Mouse (Mus musculus): ENCODE data around the gene Zbtb16. TPM values are rescaled to one million over a fixed set of nuclear protein-coding genes. Genes with fewer than 3 reads are reported as not detected.

Zbtb16 gene
- polyA plus RNA-seq, 1 experiment from 2014 or later = 1.00 TPM

DNA sequence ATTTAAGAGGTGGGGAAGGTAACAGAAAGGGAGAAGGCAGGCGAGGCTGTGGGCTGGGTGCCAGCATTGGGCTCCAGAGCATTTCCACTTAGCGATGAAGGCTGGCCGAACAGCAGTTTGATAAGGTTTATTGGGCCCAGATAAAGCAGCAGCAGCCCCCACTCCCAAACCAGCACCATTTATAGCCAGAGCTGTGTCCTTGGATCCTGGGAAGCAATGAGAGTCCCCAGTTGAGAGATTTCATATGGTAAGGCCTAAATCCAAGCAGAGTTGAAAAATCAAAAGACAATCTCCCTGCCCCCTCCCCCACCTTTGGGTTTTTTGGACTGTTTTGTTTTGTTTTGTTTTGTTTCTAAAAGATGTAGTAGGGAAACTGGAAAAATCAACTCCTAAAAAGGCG, 2.3 kb upstream of the Zbtb16 start:
- H3K36me3 ChIP-seq = no peaks in the 10 kb centered on the region
- peaks cover 23% of the 10 kb centered on the region for H3K4me1 ChIP-seq (replicated peaks)
- H3K4me3 ChIP-seq = no peak overlapping the region
- ATAC-seq (ENCODE audit: insufficient number of reproducible peaks, low FRiP score) = no peak
- peaks cover 55% of the 10 kb centered on the region for H3K27me3 ChIP-seq (replicated peaks)
- H3K9ac ChIP-seq = no peak overlapping the region
- no peak overlapping the region for H3K27ac ChIP-seq (ENCODE audit: poor library complexity, severe bottlenecking)
- WGBS = 28% methylated on average over 4 of the region's 4 CpGs
- no peaks in the 10 kb centered on the region for H3K9me3 ChIP-seq (replicated peaks)
- H3K4me2 ChIP-seq = peak overlapping the region; percentile 10; the same call in 1 of the 2 replicates

DNA sequence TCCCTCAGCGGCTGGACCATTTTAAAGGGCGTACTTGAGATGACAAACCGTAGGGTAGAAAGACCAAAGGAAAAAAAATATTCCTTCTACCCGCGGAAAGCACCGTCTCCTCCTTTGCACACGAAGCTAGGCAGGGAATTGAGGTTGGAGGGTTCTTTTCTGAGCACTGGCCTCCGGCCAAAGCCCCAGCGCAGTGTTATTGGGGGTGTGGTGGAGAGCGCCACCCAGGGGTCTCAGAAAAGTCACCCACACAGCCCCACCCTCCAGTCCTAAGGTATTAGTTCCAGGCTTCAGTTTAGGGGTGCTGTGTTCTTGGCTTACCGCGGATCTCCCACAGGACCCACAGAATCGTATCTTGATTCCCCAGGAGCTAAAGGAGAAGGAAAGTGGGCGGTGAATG, 1.2 kb upstream of the Zbtb16 start:
- ATAC-seq (ENCODE audit: insufficient number of reproducible peaks, low FRiP score) = no peak
- Histone ChIP-seq H3K9ac (peak overlapping the region; percentile 50; the same call in 1 of the 2 replicates), H3K36me3 (no peaks in the 10 kb centered on the region), H3K4me2 (peak overlapping the region; percentile 98), H3K27ac (ENCODE audit: poor library complexity, severe bottlenecking) (no peak overlapping the region), H3K4me3 (peak overlapping the region; percentile 64), H3K9me3 (replicated peaks) (no peaks in the 10 kb centered on the region), H3K27me3 (replicated peaks) (peaks cover 64% of the 10 kb centered on the region), H3K4me1 (replicated peaks) (peaks cover 23% of the 10 kb centered on the region)
- WGBS = 4% methylated on average over 14 of the region's 14 CpGs

DNA sequence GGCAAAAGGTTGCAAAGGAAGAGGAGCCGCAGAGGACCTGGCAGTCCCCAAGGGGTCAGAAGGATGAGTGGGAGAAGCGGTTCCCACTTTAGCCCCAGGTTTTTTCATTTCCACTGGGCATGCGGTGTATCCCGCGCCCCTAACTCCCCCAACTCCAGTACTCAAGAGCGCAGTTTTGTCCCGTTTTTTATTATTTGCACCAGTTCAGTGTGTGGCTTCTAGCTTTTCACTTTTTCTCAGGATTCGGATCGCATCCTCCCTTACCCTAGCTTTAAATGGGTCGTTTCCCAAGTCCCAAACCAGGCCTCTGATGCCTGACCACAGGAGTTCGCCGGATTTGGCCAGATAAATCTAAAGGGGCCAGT, 526 bp upstream of the Zbtb16 start:
- 1% methylated on average over 12 of the region's 12 CpGs for WGBS
- H3K27ac ChIP-seq (ENCODE audit: poor library complexity, severe bottlenecking) = no peak overlapping the region

DNA sequence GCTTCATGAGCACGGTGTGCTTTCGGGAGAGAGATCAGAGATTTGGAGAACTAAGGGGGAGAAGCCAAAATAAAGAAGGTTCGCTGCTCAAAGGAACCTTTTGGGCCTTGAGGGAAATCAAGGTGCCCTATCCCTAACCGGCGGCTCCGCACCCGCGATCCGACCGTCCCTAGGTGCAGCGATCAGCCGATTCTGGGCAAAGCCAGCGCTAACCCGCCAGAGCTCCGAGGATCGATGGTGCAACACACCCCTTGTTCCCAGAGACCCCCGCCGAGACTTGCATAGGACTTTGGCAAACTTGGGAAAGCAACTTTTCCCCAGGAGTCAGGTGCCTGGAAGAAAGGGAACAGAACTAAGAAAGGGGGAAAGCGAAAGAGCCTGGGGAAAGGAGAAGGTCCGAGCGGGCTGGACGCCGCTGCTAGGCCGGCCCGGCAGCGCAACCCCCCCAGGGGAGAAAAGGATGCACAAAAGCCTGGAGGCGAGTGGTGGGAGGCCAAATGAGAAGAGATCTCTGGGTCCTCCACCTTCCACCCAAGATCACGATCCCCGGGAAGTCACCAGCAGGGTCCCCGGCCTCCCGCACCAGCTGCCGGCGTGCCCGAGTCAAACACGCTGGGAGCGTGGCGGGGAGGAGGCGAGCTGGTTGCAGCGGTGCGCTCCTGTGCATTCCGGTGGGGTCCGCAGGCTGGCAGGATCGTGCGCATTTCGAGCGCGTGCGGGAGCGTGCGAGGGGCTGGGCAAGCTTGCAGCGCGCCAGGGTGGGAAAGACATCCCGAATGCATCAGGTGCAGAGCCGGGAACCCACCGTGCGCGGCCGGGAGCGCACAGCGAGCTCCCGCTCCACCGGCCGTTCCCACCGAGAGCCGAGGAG, 1.2 kb downstream of the Zbtb16 start:
- no peaks in the 10 kb centered on the region for H3K36me3 ChIP-seq
- peak overlapping the region; percentile 98 for H3K4me2 ChIP-seq
- no peak for ATAC-seq (ENCODE audit: insufficient number of reproducible peaks, low FRiP score)
- H3K4me3 ChIP-seq = peak overlapping the region; percentile 64
- H3K27ac ChIP-seq (ENCODE audit: poor library complexity, severe bottlenecking) = no peak overlapping the region
- 1% methylated on average over 65 of the region's 65 CpGs for WGBS
- peak overlapping the region; percentile 50 for H3K9ac ChIP-seq
- peaks cover 72% of the 10 kb centered on the region for H3K27me3 ChIP-seq (replicated peaks)
- H3K9me3 ChIP-seq (replicated peaks) = no peaks in the 10 kb centered on the region
- H3K4me1 ChIP-seq (replicated peaks) = peaks cover 23% of the 10 kb centered on the region

More for the DNA sequence above, 526 bp upstream of the Zbtb16 start:
- Histone ChIP-seq H3K27me3 (replicated peaks) (peaks cover 71% of the 10 kb centered on the region), H3K4me2 (peak overlapping the region; percentile 98), H3K4me1 (replicated peaks) (peaks cover 23% of the 10 kb centered on the region), H3K4me3 (peak overlapping the region; percentile 64), H3K36me3 (no peaks in the 10 kb centered on the region), H3K9me3 (replicated peaks) (no peaks in the 10 kb centered on the region), H3K9ac (peak overlapping the region; percentile 50)
- no peak for ATAC-seq (ENCODE audit: insufficient number of reproducible peaks, low FRiP score)

DNA sequence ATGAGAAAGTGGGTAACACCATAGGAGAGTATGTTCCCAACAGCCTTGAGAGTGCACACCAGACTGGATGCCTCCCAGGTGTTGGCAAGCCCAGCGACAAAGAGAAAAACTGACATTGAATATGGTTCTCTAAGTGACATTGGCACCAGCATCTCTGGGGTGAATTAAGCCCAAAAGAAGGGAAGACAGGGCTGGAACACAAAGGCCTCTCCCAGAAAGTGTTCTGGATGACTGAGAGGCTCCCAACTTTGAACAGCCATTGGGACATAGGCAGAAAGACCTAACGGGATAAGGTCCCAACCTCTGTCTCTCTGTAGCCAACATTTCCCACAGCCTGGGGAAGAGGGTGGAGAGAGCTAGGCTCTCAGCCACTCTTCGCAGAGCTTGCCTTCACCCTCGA, 2.0 kb downstream of the Zbtb16 start:
- H3K4me1 ChIP-seq (replicated peaks) = peaks cover 23% of the 10 kb centered on the region
- peak overlapping the region; percentile 98 for H3K4me2 ChIP-seq
- no peaks in the 10 kb centered on the region for H3K9me3 ChIP-seq (replicated peaks)
- H3K27me3 ChIP-seq (replicated peaks) = peaks cover 70% of the 10 kb centered on the region
- H3K36me3 ChIP-seq = no peaks in the 10 kb centered on the region
- H3K9ac ChIP-seq = no peak overlapping the region
- H3K27ac ChIP-seq (ENCODE audit: poor library complexity, severe bottlenecking) = no peak overlapping the region
- 24% methylated on average over 4 of the region's 4 CpGs for WGBS
- no peak for ATAC-seq (ENCODE audit: insufficient number of reproducible peaks, low FRiP score)
- H3K4me3 ChIP-seq = peak overlapping the region; percentile 64; the same call in 1 of the 2 replicates

DNA sequence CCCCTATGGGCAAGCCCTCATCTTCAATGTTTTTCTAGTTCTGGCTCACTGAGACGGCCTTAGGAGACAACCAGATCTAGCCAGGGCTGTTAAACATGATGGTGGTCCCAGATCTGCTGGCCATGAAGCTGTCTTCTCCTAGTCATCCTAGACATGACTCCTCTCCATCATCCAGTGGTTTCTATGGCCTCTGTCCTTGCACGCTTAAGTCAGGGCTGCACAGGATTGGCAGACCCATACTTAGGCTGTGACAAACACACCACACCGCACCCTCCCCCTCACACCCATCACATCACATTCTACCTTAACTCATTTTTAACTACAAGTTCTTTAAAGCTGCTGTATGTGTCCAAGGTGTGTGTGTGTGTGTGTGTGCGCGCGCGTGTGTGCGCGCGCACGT, 2.5 kb downstream of the Zbtb16 start:
- no peak overlapping the region for H3K4me3 ChIP-seq
- peaks cover 22% of the 10 kb centered on the region for H3K4me1 ChIP-seq (replicated peaks)
- no peak overlapping the region for H3K4me2 ChIP-seq
- no peak overlapping the region for H3K27ac ChIP-seq (ENCODE audit: poor library complexity, severe bottlenecking)
- H3K9ac ChIP-seq = no peak overlapping the region
- no peak for ATAC-seq (ENCODE audit: insufficient number of reproducible peaks, low FRiP score)
- no peaks in the 10 kb centered on the region for H3K9me3 ChIP-seq (replicated peaks)
- whole genome bisulfite sequencing = 87% methylated on average over 11 of the region's 11 CpGs
- H3K36me3 ChIP-seq = no peaks in the 10 kb centered on the region
- H3K27me3 ChIP-seq (replicated peaks) = peaks cover 74% of the 10 kb centered on the region

DNA sequence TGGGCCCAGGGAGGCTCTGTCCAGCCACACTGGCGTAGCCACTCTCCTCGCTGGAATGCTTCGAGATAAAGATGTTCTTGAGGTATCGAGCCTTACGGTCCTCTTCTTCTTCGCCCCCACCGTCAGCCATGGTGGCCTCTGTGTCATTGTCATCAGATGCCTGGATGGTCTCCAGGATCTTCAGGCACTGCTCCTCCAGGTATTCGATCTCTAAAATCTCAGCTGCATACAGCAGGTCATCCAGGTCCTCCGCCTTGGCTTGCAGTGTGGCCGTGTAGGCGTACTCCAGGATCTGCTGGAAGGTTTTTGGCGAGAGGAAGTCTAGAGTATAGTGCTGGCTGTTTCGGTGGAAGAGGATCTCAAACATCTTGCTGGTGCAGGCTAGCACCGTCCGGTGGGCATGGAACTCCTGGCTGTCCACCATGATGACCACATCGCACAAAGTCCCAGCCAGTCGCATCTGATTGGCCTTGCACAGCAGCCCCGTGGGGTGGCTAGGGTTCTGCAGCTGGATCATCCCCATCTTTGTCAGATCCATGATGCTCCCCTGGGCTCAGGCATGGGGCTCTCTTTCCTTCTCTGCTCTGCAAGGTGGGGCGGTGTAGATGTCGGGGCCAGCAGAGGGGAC, 3.4 kb downstream of the Zbtb16 start:
- no peak overlapping the region for H3K27ac ChIP-seq (ENCODE audit: poor library complexity, severe bottlenecking)
- peaks cover 13% of the 10 kb centered on the region for H3K4me1 ChIP-seq (replicated peaks)
- peaks cover 69% of the 10 kb centered on the region for H3K27me3 ChIP-seq (replicated peaks)
- no peak overlapping the region for H3K9ac ChIP-seq
- H3K4me3 ChIP-seq = no peak overlapping the region
- 79% methylated on average over 20 of the region's 20 CpGs for WGBS
- no peak for ATAC-seq (ENCODE audit: insufficient number of reproducible peaks, low FRiP score)
- no peaks in the 10 kb centered on the region for H3K9me3 ChIP-seq (replicated peaks)
- H3K36me3 ChIP-seq = no peaks in the 10 kb centered on the region
- H3K4me2 ChIP-seq = no peak overlapping the region

DNA sequence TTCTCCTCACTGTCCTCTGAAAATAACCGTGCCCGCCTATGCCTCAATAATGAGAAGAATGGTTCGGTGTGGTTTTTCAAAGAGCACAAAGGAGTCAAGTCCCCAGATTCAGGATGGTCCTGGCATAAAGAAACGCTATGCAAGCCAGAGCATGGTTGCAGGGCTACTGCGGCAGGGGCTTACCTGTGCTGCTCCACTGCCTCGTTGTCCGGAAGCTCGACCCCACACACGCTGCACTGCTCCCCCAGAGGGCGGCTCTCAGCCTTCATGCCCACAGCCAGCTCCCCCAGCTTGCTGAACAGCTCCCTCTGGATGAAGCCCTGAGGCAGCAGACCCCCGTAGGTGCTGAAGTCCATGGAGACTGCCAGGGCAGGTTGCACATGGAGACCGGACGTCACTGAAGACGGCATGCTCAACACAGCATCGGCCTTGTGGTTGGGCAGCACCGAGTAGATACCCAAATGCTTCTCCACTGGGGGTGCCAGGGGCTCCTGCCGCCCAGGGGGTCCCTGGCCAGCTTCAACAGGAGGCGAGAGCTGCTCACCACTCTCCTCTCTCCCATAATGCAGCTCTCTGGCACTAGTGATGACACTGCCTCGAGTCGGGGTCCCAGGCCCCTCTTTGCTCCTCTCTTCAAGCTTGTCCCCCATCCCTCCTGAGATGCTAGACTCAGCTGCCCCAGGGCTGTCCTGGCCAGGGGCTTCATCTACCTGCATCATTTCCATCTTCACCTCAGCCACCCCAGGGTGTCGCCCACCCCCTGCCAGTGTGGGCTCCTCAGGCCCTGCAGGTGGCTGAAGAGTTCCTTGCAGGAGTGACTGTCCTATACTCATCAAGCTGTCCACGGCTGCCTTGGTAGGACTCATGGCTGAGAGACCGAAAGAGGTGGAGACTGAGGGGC, 4.2 kb downstream of the Zbtb16 start:
- WGBS = 66% methylated on average over 23 of the region's 23 CpGs
- Histone ChIP-seq H3K4me1 (replicated peaks) (peaks cover 5% of the 10 kb centered on the region), H3K4me2 (no peak overlapping the region), H3K36me3 (no peaks in the 10 kb centered on the region), H3K27me3 (replicated peaks) (peaks cover 68% of the 10 kb centered on the region), H3K27ac (ENCODE audit: poor library complexity, severe bottlenecking) (no peak overlapping the region), H3K9me3 (replicated peaks) (no peaks in the 10 kb centered on the region), H3K9ac (no peak overlapping the region), H3K4me3 (no peak overlapping the region)
- ATAC-seq (ENCODE audit: insufficient number of reproducible peaks, low FRiP score) = no peak

DNA sequence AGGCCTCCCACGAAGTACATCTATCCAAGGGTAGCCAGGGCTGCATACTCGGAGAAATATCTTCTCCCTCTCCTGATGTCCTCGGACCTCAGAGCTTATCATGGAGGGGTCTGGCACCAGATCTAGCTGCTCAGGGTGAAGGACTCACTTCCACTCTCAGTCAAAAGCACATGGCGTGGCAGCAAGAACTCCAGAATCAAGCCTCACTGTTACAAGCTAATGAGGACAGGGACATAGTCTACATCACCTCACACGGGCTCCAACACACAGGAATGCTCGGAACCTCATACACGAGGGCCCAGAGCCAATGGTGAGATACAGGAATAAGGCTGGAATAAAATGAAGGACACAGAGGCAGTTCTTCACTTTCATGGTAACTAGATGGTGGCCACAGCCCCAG, 7.2 kb downstream of the Zbtb16 start:
- no peaks in the 10 kb centered on the region for H3K9me3 ChIP-seq (replicated peaks)
- H3K9ac ChIP-seq = no peak overlapping the region
- H3K36me3 ChIP-seq = no peaks in the 10 kb centered on the region
- ATAC-seq (ENCODE audit: insufficient number of reproducible peaks, low FRiP score) = no peak
- H3K4me2 ChIP-seq = no peak overlapping the region
- no peak overlapping the region for H3K4me3 ChIP-seq
- 63% methylated on average over 7 of the region's 7 CpGs for WGBS
- H3K4me1 ChIP-seq (replicated peaks) = peaks cover 8% of the 10 kb centered on the region
- H3K27me3 ChIP-seq (replicated peaks) = peaks cover 71% of the 10 kb centered on the region
- H3K27ac ChIP-seq (ENCODE audit: poor library complexity, severe bottlenecking) = no peak overlapping the region

DNA sequence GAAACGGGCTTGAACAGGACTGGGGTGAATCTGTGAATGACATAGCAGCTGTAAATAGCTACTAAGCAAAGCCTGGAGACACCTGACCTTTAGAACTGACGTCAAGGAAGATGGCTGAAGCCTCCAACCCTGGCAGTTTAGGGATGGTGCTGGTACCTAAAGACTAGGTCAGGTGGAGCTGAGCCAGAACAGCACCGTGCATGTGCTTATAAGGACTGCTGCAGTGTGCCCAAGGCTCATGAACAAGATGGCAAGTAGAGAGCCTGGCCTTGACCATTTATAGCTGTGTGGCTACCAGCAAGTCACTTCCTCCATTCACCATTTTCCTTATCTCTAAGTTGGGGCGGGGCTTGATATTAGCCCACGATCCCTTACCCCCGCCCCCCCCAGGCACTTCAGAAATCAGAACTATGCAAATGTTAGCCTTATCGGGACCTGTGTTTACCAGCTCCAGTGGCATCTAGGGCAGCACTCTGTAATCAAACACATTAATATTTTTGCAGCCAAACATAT, 9.6 kb downstream of the Zbtb16 start:
- H3K27me3 ChIP-seq (replicated peaks) = peaks cover 64% of the 10 kb centered on the region
- WGBS = 59% methylated on average over 7 of the region's 7 CpGs

More for the DNA sequence above, 9.6 kb downstream of the Zbtb16 start:
- H3K27ac ChIP-seq (ENCODE audit: poor library complexity, severe bottlenecking) = no peak overlapping the region
- no peak overlapping the region for H3K4me3 ChIP-seq
- no peak overlapping the region for H3K9ac ChIP-seq
- H3K4me2 ChIP-seq = no peak overlapping the region
- no peaks in the 10 kb centered on the region for H3K9me3 ChIP-seq (replicated peaks)
- ATAC-seq (ENCODE audit: insufficient number of reproducible peaks, low FRiP score) = no peak
- H3K4me1 ChIP-seq (replicated peaks) = peaks cover 22% of the 10 kb centered on the region
- H3K36me3 ChIP-seq = no peaks in the 10 kb centered on the region

Measured in heart, embryonic 12.5 days (tissue).